In the genomic region with DNA sequence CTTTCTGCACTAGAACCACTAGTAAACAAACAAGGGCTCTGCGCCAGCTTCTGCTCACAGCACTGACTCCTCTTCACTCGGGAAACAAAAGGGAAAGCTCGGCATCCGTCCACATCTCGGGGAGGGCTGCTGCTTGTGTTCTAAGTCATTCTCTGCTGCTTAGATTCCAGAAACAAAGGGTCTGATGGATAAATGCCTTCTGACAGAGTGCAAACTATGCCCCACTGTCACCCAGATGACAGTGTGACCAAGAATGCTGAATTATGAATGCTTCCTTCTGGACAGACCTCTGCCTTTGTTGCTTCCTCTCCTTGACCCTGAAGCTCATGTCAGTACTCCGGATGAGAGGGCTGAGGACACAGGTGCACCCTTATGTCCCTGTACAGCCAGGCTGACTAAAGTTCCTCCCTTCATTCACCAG, we compare ENCODE assay signal across 10 mouse cellular contexts.
DNase-seq lines count a peak whose midpoint lies in the region; ATAC-seq and TF ChIP-seq lines count a peak whose summit lies in the region.
"Had no signal": no experiment of that assay in that cellular context is flagged by ENCODE, and none has a peak within 500 bp of the region (broad histone marks: within the 10 kb centered on the region; RNA-seq: fewer than 3 reads in every experiment).

No protein-coding gene starts in this region.

- no peaks in the 10 kb centered on the region for H3K9me3 ChIP-seq in intestine, embryonic 16.5 days (ENCODE audit: control insufficient read depth, low read length)
- H3K9me3 ChIP-seq: embryonic facial prominence, embryonic 13.5 days; megakaryocyte, embryonic 14.5 days had no signal

- no peaks in the 10 kb centered on the region for H3K36me3 ChIP-seq in intestine, embryonic 16.5 days (ENCODE audit: control insufficient read depth, insufficient read depth, low read length)
- H3K36me3 ChIP-seq: embryonic facial prominence, embryonic 13.5 days had no signal

- peak; percentile 9 for DNase-seq in heart, postnatal 36 days
- no peak for DNase-seq in heart, postnatal 4 days
- peak; percentile 79 for DNase-seq in brain, embryonic 14.5 days (ENCODE audit: low read depth)
- peak; percentile 37 for DNase-seq in gastrocnemius, postnatal 10 days
- DNase-seq in layer of hippocampus, postnatal 14 days (ENCODE audit: low spot score in 2 of 2) = peak; percentile 38 to 65
- peak; percentile 35 to 51 for DNase-seq in right cerebral cortex, adult 2 months (ENCODE audit: low spot score in 2 of 2)

- H3K4me1 ChIP-seq in intestine, embryonic 16.5 days (ENCODE audit: control insufficient read depth, insufficient read depth, low read length) = no peaks in the 10 kb centered on the region
- H3K4me1 ChIP-seq: embryonic facial prominence, embryonic 13.5 days; megakaryocyte, embryonic 14.5 days had no signal

- no peak overlapping the region for H3K9ac ChIP-seq in intestine, embryonic 16.5 days (ENCODE audit: low read depth, low read length)
- H3K9ac ChIP-seq: embryonic facial prominence, embryonic 13.5 days had no signal

- no peak for ATAC-seq in megakaryocyte, adult 5-6 weeks (ENCODE audit: poor library complexity, severe bottlenecking)
- ATAC-seq in intestine, embryonic 16.5 days = no peak

- intact Hi-C loops in heart, postnatal 36 days (cut with DNase I) = no loop called here

- TF ChIP-seq CTCF in brain, embryonic 14.5 days (IDR thresholded peaks at IDR 0.05; ENCODE audit: borderline replicate concordance, extremely low read depth, insufficient read depth, insufficient read length) = no peak

- H3K27ac ChIP-seq in intestine, embryonic 16.5 days (ENCODE audit: low read length) = no peak overlapping the region
- H3K27ac ChIP-seq: embryonic facial prominence, embryonic 13.5 days had no signal

- TF ChIP-seq POLR2A in brain, embryonic 14.5 days (IDR thresholded peaks at IDR 0.05; ENCODE audit: borderline replicate concordance, extremely low read depth, insufficient read depth, insufficient read length, poor library complexity, severe bottlenecking) = no peak

- no peaks in the 10 kb centered on the region for H3K27me3 ChIP-seq in intestine, embryonic 16.5 days (replicated peaks; ENCODE audit: control insufficient read depth, insufficient read depth, low read length)
- H3K27me3 ChIP-seq: embryonic facial prominence, embryonic 13.5 days; megakaryocyte, embryonic 14.5 days had no signal

- H3K4me3 ChIP-seq in intestine, embryonic 16.5 days (ENCODE audit: low read length) = no peak overlapping the region
- H3K4me3 ChIP-seq: embryonic facial prominence, embryonic 13.5 days; megakaryocyte, embryonic 14.5 days had no signal

- WGBS in intestine, embryonic 16.5 days = 62% methylated on average over 6 of the region's 6 CpGs

- H3K4me2 ChIP-seq in intestine, embryonic 16.5 days (ENCODE audit: low read depth, low read length) = no peak overlapping the region
- H3K4me2 ChIP-seq: embryonic facial prominence, embryonic 13.5 days had no signal
